Mouse (Mus musculus) right cerebral cortex, adult 2 months (tissue): ENCODE measurements around the gene Tnrc6b.
"Not testable (repeated sequence)": the region's sequence is repeated elsewhere in the genome, so short reads cannot be mapped to it uniquely, and the experiment has no call there.

Experiments used
- DNase-seq, 2 experiments: peaks; one replicate each; pipeline ENCODE4 v3.0.0; 2021 to 2022; ENCODE audit warnings: low spot score in 2 of 2

The Tnrc6b gene

GRCm38 (mm10) chr15:80850004-80850403 is 138.9 kb downstream of the Tnrc6b start:
- DNase-seq = no peak

- no peak for DNase-seq
Observed at GRCm38 (mm10) chr15:80850682-80851475, 139.8 kb downstream of the Tnrc6b start.

GRCm38 (mm10) chr15:80852122-80852521 is 141.0 kb downstream of the Tnrc6b start:
- no peak for DNase-seq

GRCm38 (mm10) chr15:80852527-80852926 is 141.4 kb downstream of the Tnrc6b start:
- DNase-seq = not testable (repeated sequence)

GRCm38 (mm10) chr15:80859366-80859765 is 148.3 kb downstream of the Tnrc6b start:
- no peak for DNase-seq

GRCm38 (mm10) chr15:80861302-80861701 is 150.2 kb downstream of the Tnrc6b start:
- DNase-seq = no peak

GRCm38 (mm10) chr15:80862027-80862426 is 150.9 kb downstream of the Tnrc6b start:
- no peak for DNase-seq

- not testable (repeated sequence) for DNase-seq
Observed at GRCm38 (mm10) chr15:80868603-80869002, 157.5 kb downstream of the Tnrc6b start.

- DNase-seq = no peak
Observed at GRCm38 (mm10) chr15:80874726-80875125, 163.6 kb downstream of the Tnrc6b start.

- peak in 1 of 2 experiments; percentile 26 for DNase-seq
Observed at GRCm38 (mm10) chr15:80876231-80876630, 165.1 kb downstream of the Tnrc6b start.

GRCm38 (mm10) chr15:80884095-80884494 is 173.0 kb downstream of the Tnrc6b start:
- DNase-seq = peak; percentile 24 to 37

GRCm38 (mm10) chr15:80886361-80887156 is 175.4 kb downstream of the Tnrc6b start:
- no peak for DNase-seq

- DNase-seq = no peak
Observed at GRCm38 (mm10) chr15:80892341-80892740, 181.2 kb downstream of the Tnrc6b start.

GRCm38 (mm10) chr15:80896741-80897140 is 185.6 kb downstream of the Tnrc6b start:
- no peak for DNase-seq

GRCm38 (mm10) chr15:80897911-80898310 is 186.8 kb downstream of the Tnrc6b start:
- DNase-seq = no peak

- DNase-seq = no peak
Observed at GRCm38 (mm10) chr15:80899806-80900205, 188.7 kb downstream of the Tnrc6b start.

- peak; percentile 40 to 56 for DNase-seq
Observed at GRCm38 (mm10) chr15:80901806-80902513, 190.8 kb downstream of the Tnrc6b start.

- DNase-seq = not testable (repeated sequence)
Observed at GRCm38 (mm10) chr15:80904776-80905175, 193.7 kb downstream of the Tnrc6b start.

GRCm38 (mm10) chr15:80910183-80910582 is 199.1 kb downstream of the Tnrc6b start:
- DNase-seq = no peak

GRCm38 (mm10) chr15:80910790-80911531 is 199.8 kb downstream of the Tnrc6b start:
- DNase-seq = no peak

GRCm38 (mm10) chr15:80912175-80912574 is 201.1 kb downstream of the Tnrc6b start:
- DNase-seq = no peak
